Mouse (Mus musculus): ENCODE results near the gene Iscu. TPM values are rescaled to one million over a fixed set of nuclear protein-coding genes. Genes with fewer than 3 reads are reported as not detected.

The Iscu gene
- 44.3 TPM for total RNA-seq (2023)

GRCm38 (mm10) chr5:113772450-113772895 is at the start of gene Iscu, which contains the start of gene Sart3:
Gene Iscu, plus strand, starts transcription at chr5:113772748.
Gene Sart3, minus strand, starts transcription at chr5:113772510.

DNA sequence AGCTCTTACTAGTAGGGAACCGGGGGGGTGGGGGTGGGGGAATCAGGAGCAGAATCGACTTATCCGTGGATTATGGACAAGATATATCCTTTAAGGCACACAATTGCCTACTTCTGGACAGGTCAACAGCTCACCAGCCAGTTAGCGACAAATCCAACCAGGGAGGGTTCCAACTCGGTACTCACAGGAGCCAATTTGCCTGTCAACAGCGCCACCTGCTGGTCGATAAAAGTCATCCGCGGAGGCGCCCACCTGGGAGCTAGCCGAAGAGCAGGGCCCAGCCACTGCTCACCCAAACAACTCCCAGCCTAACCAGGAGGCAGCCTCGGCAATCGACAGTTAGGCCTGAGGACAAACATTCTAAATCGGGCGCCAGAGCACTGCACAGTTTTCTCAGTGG is 48.1 kb upstream of the Iscu start, which contains the start of gene 1700069L16Rik:
Gene 1700069L16Rik (minus strand): TSS at position 327 of the 400 bp plus-strand sequence.

GRCm38 (mm10) chr5:113735345-113736112 is 37.0 kb upstream of the Iscu start, which contains the start of gene Ficd:
Gene Ficd, plus strand, starts transcription at chr5:113735803.

DNA sequence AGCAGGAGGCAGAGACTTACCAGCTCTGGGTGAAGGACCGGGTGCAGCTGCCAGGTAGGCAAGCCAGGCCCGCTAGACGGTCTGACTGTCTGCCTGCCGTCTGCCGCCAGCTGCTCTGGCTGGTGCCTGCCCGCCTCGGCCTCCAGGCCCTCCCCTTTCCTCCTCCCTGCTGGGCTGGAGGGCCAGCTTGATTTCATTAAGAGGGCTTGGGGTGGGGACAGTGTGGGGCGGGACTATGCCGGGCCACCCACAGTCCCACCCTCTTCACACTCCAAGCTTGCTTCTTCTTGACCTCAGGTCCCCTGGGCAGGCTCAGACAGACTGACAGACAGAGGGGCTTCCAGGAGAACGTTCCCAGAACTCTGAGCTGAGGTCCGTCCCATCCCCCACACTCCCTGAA is 27.7 kb downstream of the Iscu start, which contains the start of gene Tmem119:
Gene Tmem119 (minus strand): TSS at position 237 of the 400 bp plus-strand sequence.

Other genes starting within 250 kb of the Iscu start
- gene Cmklr1, start 122.3 kb upstream of the Iscu start, total RNA-seq (2023), result 1.1 TPM
- not detected for gene 1700069L16Rik, start 48.0 kb upstream of the Iscu start, total RNA-seq (2023)
- gene Ficd, start 36.9 kb upstream of the Iscu start, total RNA-seq (2023), result 5.4 TPM
- 54.8 TPM for gene Sart3, start 238 bp upstream of the Iscu start, total RNA-seq (2023)
- gene Tmem119, start 27.8 kb downstream of the Iscu start, total RNA-seq (2023), result not detected
- 398 TPM for gene Selplg, start 59.9 kb downstream of the Iscu start, total RNA-seq (2023)
- gene Coro1c, start 136.0 kb downstream of the Iscu start, total RNA-seq (2023), result 59.1 TPM
- 42.1 TPM for gene Ssh1, start 221.1 kb downstream of the Iscu start, total RNA-seq (2023)
- not detected for gene Dao, start 231.0 kb downstream of the Iscu start, total RNA-seq (2023)

Measured in CD4-positive naive resting alpha-beta T cell, adult 57 days (primary cell).